Mouse (Mus musculus) limb, embryonic 14.5 days (tissue): Measurements from ENCODE around the gene Tlcd2. TPM values are rescaled to one million over a fixed set of nuclear protein-coding genes. Genes with fewer than 3 reads are reported as not detected.

ENCODE experiments used
- ATAC-seq: fragments of 200-750 bp; cut with Nextera tagmentation; 2 replicates; pipeline ENCODE4 v1.8.0; 2017; ENCODE audit warnings: low read depth, moderate number of reproducible peaks, moderate TSS enrichment; ENCODE audit not compliant: low FRiP score
- DNase-seq: peaks from one replicate; pipeline ENCODE4 v3.0.0-alpha.2; 2015; ENCODE audit warnings: low spot score
- H3K27ac ChIP-seq: fragments of 300-500 bp; sonication (generic); replicated peaks from 2 replicates; pipeline ENCODE4 v1.5.1; 2014; ENCODE audit warnings: low read depth, mild to moderate bottlenecking, low read length, moderate library complexity, mixed read lengths
- H3K27me3 ChIP-seq: fragments of 300-500 bp; sonication (generic); 2 replicates; pipeline ENCODE4 v1.6.1; 2014; ENCODE audit warnings: low read length, mixed read lengths; ENCODE audit not compliant: control insufficient read depth, insufficient read depth
- H3K36me3 ChIP-seq: fragments of 300-500 bp; sonication (generic); 2 replicates; pipeline ENCODE4 v1.6.1; 2014; ENCODE audit warnings: mild to moderate bottlenecking, low read length, moderate library complexity, mixed read lengths; ENCODE audit not compliant: control insufficient read depth, insufficient read depth
- H3K4me1 ChIP-seq: fragments of 300-500 bp; sonication (generic); 2 replicates; pipeline ENCODE4 v1.6.1; 2014; ENCODE audit warnings: antibody characterized with exemption, low read length, mixed read lengths; ENCODE audit not compliant: control insufficient read depth, insufficient read depth
- H3K4me2 ChIP-seq: fragments of 300-500 bp; sonication (generic); replicated peaks from 2 replicates; pipeline ENCODE4 v1.6.1; 2014; ENCODE audit warnings: low read depth, mild to moderate bottlenecking, low read length, moderate library complexity; ENCODE audit not compliant: severe bottlenecking
- H3K4me3 ChIP-seq: fragments of 300-500 bp; sonication (generic); replicated peaks from 2 replicates; pipeline ENCODE4 v1.5.1; 2014; ENCODE audit warnings: low read length
- H3K9ac ChIP-seq: fragments of 300-500 bp; sonication (generic); 2 replicates; pipeline ENCODE4 v1.6.1; 2014; ENCODE audit warnings: mild to moderate bottlenecking, low read depth, low read length, moderate library complexity; ENCODE audit not compliant: severe bottlenecking
- H3K9me3 ChIP-seq: fragments of 300-500 bp; sonication (generic); 2 replicates; pipeline ENCODE4 v1.6.1; 2016; ENCODE audit warnings: low read length; ENCODE audit not compliant: control insufficient read depth
- POLR2A ChIP-seq: fragments of 200-500 bp; IDR thresholded peaks from 2 replicates; pipeline ENCODE4 v1.8.0; 2012; ENCODE audit warnings: inconsistent platforms, mild to moderate bottlenecking, moderate library complexity, borderline replicate concordance; ENCODE audit not compliant: insufficient read depth, insufficient read length; ENCODE audit errors: extremely low read depth
- WGBS: fragments of 180-500 bp; shearing (Covaris S2); extraction: QIAGEN DNeasy Blood & Tissue Kit; methylation state at CpG from one replicate; pipeline ENCODE4 v1.1.7; 2014; 5-methylcytosine and 5-hydroxymethylcytosine counted together
- polyA plus RNA-seq, 2 experiments: library from polyadenylated mRNA; depleted of rRNA in 1 of 2; stranded (reverse) in 1 of 2; unstranded in 1 of 2; fragments of >200 nt; fragmentation: Nextera tagmentation in 1 of 2; extraction: Ambion mirVana in 1 of 2; gene quantifications; 2 replicates each; pipeline versions ENCODE4 v1.2.1 to v1.2.3; 2012 to 2014

Tlcd2 gene
- polyA plus RNA-seq, 2 experiments: 15.0 to 25.2 TPM

DNA sequence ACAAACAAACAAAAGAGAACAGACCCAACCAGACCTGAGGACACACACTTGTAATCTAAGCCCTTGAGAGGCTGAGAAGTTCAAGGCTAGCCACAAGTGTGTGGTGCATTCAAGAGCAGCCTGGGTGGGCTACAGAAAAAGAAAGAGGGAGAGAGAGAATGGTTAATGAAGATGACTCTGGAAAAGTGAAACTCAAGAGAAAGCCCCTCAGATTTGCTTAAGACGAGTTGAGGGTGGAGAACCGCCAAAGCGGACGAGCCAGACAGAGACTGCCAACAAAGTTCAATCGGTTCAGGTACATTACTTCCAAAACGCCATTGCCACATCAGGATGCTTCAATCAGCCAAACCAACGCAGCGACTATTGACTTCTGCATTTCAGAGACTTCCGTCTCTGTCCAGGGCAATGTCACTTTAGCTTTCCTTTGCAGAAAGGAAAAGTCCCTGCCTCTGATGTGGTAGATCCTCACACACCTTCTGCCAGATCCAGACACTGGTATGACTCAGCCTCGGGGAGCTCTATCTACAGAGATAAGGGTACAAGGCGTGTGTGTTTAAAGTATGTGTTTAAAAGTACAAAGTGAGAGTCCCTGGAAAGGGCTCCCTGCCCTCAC is 11.1 kb downstream of the Tlcd2 start:
- H3K9ac ChIP-seq: no peak overlapping the region
- no peaks in the 10 kb centered on the region for H3K9me3 ChIP-seq
- DNase-seq: no peak
- ATAC-seq: no peak
- no peak overlapping the region for H3K4me2 ChIP-seq
- no peak overlapping the region for H3K4me3 ChIP-seq
- H3K4me1 ChIP-seq: peaks cover 2% of the 10 kb centered on the region; the same call in 1 of the 2 replicates
- H3K27ac ChIP-seq: no peak overlapping the region
- TF ChIP-seq POLR2A: no peak
- WGBS: 83% methylated on average over 11 of the region's 11 CpGs
- no peaks in the 10 kb centered on the region; the same call in 1 of the 2 replicates for H3K27me3 ChIP-seq
- no peaks in the 10 kb centered on the region for H3K36me3 ChIP-seq

DNA sequence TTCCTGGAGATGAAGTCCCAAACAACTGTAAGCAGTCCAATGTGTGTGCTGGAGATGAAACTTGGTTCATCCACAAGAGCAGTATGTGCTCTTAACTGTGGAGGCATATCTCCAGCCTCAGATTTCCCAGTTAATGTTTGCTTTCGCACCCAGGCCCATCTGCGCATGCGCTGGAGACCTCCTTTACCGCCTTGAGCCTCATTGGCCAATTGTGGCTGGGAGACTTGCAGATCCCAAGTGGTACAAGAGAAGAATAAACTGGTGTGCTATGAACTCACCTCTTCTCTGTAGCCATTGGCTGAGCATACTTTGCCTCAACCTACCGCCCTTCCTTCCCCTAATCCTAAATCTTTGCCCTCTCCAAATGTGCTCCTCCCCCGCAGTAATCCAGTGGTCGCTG is 11.9 kb downstream of the Tlcd2 start:
- Histone ChIP-seq H3K27me3 (no peaks in the 10 kb centered on the region; the same call in 1 of the 2 replicates), H3K9me3 (no peaks in the 10 kb centered on the region), H3K36me3 (no peaks in the 10 kb centered on the region), H3K4me2 (no peak overlapping the region), H3K9ac (no peak overlapping the region), H3K27ac (no peak overlapping the region), H3K4me3 (no peak overlapping the region), H3K4me1 (no peaks in the 10 kb centered on the region)
- 58% methylated on average over 7 of the region's 7 CpGs for WGBS
- no peak for DNase-seq
- no peak for ATAC-seq
- TF ChIP-seq POLR2A: no peak

DNA sequence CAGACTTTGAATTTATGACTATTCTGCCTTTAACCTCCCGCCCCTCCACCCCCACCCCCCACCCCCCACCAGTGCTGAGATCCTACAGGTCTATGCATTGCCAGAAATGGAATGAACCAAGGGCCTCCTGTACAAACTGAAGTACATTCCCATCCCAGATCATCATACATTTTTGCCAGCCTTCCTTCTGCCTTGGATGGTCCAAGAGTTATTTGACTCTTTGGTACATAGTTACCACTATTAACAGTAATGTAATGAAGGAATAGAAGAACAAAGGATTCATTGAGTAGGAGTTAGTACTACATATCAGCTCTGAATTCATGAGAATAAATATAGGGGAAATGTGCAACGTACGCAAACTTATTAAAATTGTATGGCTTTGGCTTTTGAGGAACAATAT is 24.7 kb downstream of the Tlcd2 start:
- Histone ChIP-seq H3K4me2 (peak overlapping the region; percentile 36), H3K4me1 (peaks cover 7% of the 10 kb centered on the region), H3K27ac (no peak overlapping the region), H3K36me3 (peaks cover 31% of the 10 kb centered on the region), H3K4me3 (peak overlapping the region; percentile 88), H3K9me3 (no peaks in the 10 kb centered on the region), H3K9ac (no peak overlapping the region), H3K27me3 (no peaks in the 10 kb centered on the region)
- DNase-seq (no peak), ATAC-seq (peak; percentile 9; the same call in 1 of the 2 replicates)
- TF ChIP-seq POLR2A: no peak
- 25% methylated on average over 3 of the region's 3 CpGs for WGBS

DNA sequence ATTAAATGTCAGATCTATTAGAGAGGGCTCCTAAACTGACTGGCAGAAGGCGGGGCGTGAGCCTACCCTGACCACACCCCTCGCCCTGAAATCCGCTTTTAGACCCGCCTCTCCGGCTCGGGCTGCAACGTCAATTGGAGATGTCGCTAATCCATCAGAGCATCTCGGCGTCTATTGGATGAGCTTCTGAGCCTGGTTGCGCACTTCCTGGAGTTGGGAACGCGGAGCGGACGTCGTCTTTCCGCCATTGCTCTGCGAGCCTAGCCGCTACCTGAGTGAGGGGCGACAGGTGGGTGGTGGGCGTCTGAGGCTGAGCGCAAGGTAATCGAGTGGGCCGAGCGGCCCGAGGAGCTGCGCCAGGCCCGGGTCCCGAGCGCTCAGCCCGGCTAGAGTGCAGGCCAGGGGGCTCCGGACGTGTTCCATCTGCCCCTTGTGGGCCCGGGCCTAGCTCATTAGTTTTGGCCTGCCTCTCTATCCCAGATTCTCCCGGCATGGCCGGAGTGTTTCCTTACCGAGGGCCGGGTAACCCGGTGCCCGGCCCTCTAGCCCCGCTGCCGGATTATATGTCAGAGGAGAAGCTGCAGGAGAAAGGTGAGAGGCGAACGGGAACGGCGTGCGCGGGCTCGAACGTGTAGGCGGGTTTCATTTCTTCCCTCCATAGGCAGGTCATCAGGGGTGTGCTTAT is 25.2 kb downstream of the Tlcd2 start, which contains the start of gene Prpf8:
Gene Prpf8, plus strand, starts transcription at position 216 of the 685 bp plus-strand sequence.
- under 1% methylated on average over 48 of the region's 52 CpGs for WGBS
- peaks cover 37% of the 10 kb centered on the region for H3K36me3 ChIP-seq

DNA sequence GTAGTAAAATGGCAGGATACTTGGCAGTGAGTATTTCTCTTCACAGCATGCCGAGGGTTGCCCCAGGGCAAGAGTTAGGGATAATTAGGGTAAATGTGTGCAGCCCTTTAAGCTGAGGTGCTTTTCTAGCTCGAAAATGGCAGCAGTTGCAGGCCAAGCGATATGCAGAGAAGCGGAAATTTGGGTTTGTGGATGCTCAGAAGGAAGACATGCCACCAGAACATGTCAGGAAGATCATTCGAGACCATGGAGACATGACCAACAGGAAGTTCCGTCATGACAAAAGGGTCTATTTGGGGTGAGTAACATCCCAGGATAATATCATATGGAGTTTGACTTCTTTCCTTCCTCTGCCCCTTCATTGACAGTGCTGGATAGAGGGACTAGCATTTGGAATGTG is 26.0 kb downstream of the Tlcd2 start:
- Histone ChIP-seq H3K27ac (no peak overlapping the region), H3K9ac (peak overlapping the region; percentile 97), H3K4me2 (peak overlapping the region; percentile 71), H3K9me3 (no peaks in the 10 kb centered on the region), H3K4me1 (peaks cover 7% of the 10 kb centered on the region), H3K4me3 (peak overlapping the region; percentile 88), H3K36me3 (peaks cover 44% of the 10 kb centered on the region), H3K27me3 (no peaks in the 10 kb centered on the region)
- no peak for TF ChIP-seq POLR2A
- WGBS: 36% methylated on average over 6 of the region's 6 CpGs
- no peak for DNase-seq
- no peak for ATAC-seq

More for the DNA sequence above, 25.2 kb downstream of the Tlcd2 start, which contains the start of gene Prpf8:
- Histone ChIP-seq H3K27me3 (no peaks in the 10 kb centered on the region), H3K9me3 (no peaks in the 10 kb centered on the region), H3K4me2 (peak within 1 kb of the TSS; percentile 71), H3K4me3 (peak within 1 kb of the TSS; percentile 88), H3K4me1 (peaks cover 7% of the 10 kb centered on the region), H3K27ac (peak within 1 kb of the TSS; percentile 76), H3K9ac (peak within 1 kb of the TSS; percentile 97)
- ATAC-seq (peak; percentile 100), DNase-seq (peak; percentile 97)
- 0 out of 2 replicates have a peak, but pooled peaks have one; percentile 57 for TF ChIP-seq POLR2A
